Comparison of ENCODE assay signal across 8 mouse cellular contexts in the genomic region with DNA sequence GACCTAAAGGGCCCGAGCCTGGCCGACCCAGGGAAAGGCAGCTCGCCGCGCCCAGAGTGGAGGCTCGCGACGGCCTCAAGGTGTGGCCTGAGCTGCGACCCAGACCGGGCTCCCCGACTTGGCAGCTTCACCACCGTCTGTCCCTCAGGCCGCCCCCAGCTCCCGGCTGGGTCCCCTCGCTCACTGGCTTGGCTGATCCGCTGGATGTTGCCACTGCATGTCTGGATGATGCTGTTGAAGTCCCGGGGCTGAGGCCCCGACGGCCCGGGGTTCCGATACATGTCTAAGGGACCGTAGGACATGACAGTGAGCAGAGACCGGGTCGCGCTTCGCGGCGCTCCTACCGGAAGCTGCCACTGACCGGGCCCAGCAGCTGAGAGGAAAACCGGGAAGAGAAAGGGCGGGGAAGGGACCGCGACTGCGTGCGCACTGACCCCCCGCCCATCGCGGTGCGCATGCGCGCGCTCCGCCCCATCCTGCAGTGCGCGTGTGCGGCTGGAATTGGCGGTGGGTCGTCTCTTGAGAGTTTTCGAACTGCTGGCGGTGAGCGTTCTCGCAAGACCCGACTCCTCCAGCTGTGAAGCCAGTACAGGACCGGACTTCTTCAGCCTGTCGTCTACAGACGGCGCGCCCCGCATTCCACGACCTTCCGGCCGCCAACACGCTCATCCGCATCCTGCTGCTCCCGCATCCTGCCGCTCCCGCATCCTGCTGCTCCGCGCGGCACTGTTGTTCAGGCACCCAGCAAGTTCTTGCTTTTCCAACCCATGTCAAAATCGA. TPM values are rescaled to one million over a fixed set of nuclear protein-coding genes. Genes with fewer than 3 reads are reported as not detected.
DNase-seq lines count a peak whose midpoint lies in the region; ATAC-seq and TF ChIP-seq lines count a peak whose summit lies in the region.

A gene (minus strand): TSS at position 446 of the 780 bp plus-strand sequence.

- DNase-seq in brain, embryonic 14.5 days (ENCODE audit: low read depth), result peak; percentile 96
- peak; percentile 95 for DNase-seq in kidney, postnatal 0 days (ENCODE audit: low spot score)
- DNase-seq in liver, embryonic 11.5 days (ENCODE audit: low spot score), result peak; percentile 87
- DNase-seq in naive thymus-derived CD4-positive, alpha-beta T cell, adult 2 months (ENCODE audit: low read depth), result peak; percentile 86

- under 1% methylated on average over 72 of the region's 72 CpGs for WGBS in heart, embryonic 12.5 days
- under 1% methylated on average over 72 of the region's 72 CpGs for WGBS in kidney, postnatal 0 days
- WGBS in liver, embryonic 11.5 days, result under 1% methylated on average over 71 of the region's 72 CpGs
- under 1% methylated on average over 72 of the region's 72 CpGs for WGBS in stomach, embryonic 14.5 days

- H3K36me3 ChIP-seq in C2C12 (ENCODE audit: control insufficient read depth, insufficient read depth), result peaks cover 16% of the 10 kb centered on the region
- peaks cover 30% of the 10 kb centered on the region for H3K36me3 ChIP-seq in erythroblast, embryonic 14.5 days (ENCODE audit: control insufficient read depth)
- peaks cover 18% of the 10 kb centered on the region for H3K36me3 ChIP-seq in heart, embryonic 12.5 days
- no peaks in the 10 kb centered on the region for H3K36me3 ChIP-seq in kidney, postnatal 0 days (ENCODE audit: insufficient read depth, low read length)
- no peaks in the 10 kb centered on the region; the same call in 1 of the 2 replicates for H3K36me3 ChIP-seq in liver, embryonic 11.5 days (ENCODE audit: control insufficient read depth, insufficient read depth, low read length)
- peaks cover 7% of the 10 kb centered on the region; the same call in 1 of the 2 replicates for H3K36me3 ChIP-seq in stomach, embryonic 14.5 days (ENCODE audit: control insufficient read depth, insufficient read depth, low read length)

- TF ChIP-seq POLR2A in brain, embryonic 14.5 days (IDR thresholded peaks at IDR 0.05; ENCODE audit: borderline replicate concordance, extremely low read depth, insufficient read depth, insufficient read length, poor library complexity, severe bottlenecking), result peak; percentile 73

- no peak for TF ChIP-seq CTCF in C2C12 (IDR thresholded peaks at IDR 0.05; ENCODE audit: control insufficient read depth, insufficient read depth, insufficient read length)
- TF ChIP-seq CTCF in brain, embryonic 14.5 days (IDR thresholded peaks at IDR 0.05; ENCODE audit: borderline replicate concordance, extremely low read depth, insufficient read depth, insufficient read length), result no peak
- TF ChIP-seq CTCF in kidney, postnatal 0 days (IDR thresholded peaks at IDR 0.05; ENCODE audit: low read depth), result no peak

- H3K4me2 ChIP-seq in heart, embryonic 12.5 days, result peak within 1 kb of the TSS; percentile 78
- peak within 1 kb of the TSS; percentile 92 for H3K4me2 ChIP-seq in kidney, postnatal 0 days (ENCODE audit: low read length)
- peak within 1 kb of the TSS; percentile 88 for H3K4me2 ChIP-seq in liver, embryonic 11.5 days
- H3K4me2 ChIP-seq in stomach, embryonic 14.5 days (replicated peaks; ENCODE audit: low read depth, low read length), result peak within 1 kb of the TSS; percentile 82

- ATAC-seq in heart, embryonic 12.5 days (ENCODE audit: insufficient number of reproducible peaks, low FRiP score), result peak; percentile 95
- ATAC-seq in kidney, postnatal 0 days (replicated peaks; ENCODE audit: low FRiP score, low read depth), result peak; percentile 90
- peak; percentile 90 for ATAC-seq in liver, embryonic 11.5 days (replicated peaks; ENCODE audit: low FRiP score)
- peak; percentile 93 for ATAC-seq in stomach, embryonic 14.5 days (ENCODE audit: insufficient number of reproducible peaks, insufficient read depth, low FRiP score, low read depth)

- peak within 1 kb of the TSS; percentile 94 for H3K9ac ChIP-seq in heart, embryonic 12.5 days
- peak within 1 kb of the TSS; percentile 93 for H3K9ac ChIP-seq in kidney, postnatal 0 days (ENCODE audit: low read depth, low read length)
- H3K9ac ChIP-seq in liver, embryonic 11.5 days (ENCODE audit: low read depth, low read length), result peak within 1 kb of the TSS; percentile 90
- H3K9ac ChIP-seq in stomach, embryonic 14.5 days (replicated peaks; ENCODE audit: low read depth, low read length), result peak within 1 kb of the TSS; percentile 93

- no peaks in the 10 kb centered on the region for H3K27me3 ChIP-seq in C2C12 (ENCODE audit: control insufficient read depth, insufficient read depth, insufficient read length)
- no peaks in the 10 kb centered on the region for H3K27me3 ChIP-seq in erythroblast, embryonic 14.5 days (ENCODE audit: control insufficient read depth)
- no peaks in the 10 kb centered on the region for H3K27me3 ChIP-seq in heart, embryonic 12.5 days (replicated peaks)
- no peaks in the 10 kb centered on the region for H3K27me3 ChIP-seq in kidney, postnatal 0 days (ENCODE audit: insufficient read depth, low read length)
- no peaks in the 10 kb centered on the region for H3K27me3 ChIP-seq in liver, embryonic 11.5 days (replicated peaks; ENCODE audit: control insufficient read depth, insufficient read depth, low read length)
- H3K27me3 ChIP-seq in stomach, embryonic 14.5 days (ENCODE audit: control insufficient read depth, insufficient read depth, low read length), result no peaks in the 10 kb centered on the region

- H3K9me3 ChIP-seq in erythroblast, embryonic 14.5 days (ENCODE audit: control insufficient read depth, low read length), result no peaks in the 10 kb centered on the region
- H3K9me3 ChIP-seq in heart, embryonic 12.5 days (replicated peaks), result no peaks in the 10 kb centered on the region
- H3K9me3 ChIP-seq in kidney, postnatal 0 days (replicated peaks; ENCODE audit: low read length), result no peaks in the 10 kb centered on the region
- H3K9me3 ChIP-seq in liver, embryonic 11.5 days (ENCODE audit: control insufficient read depth, low read length), result no peaks in the 10 kb centered on the region
- no peaks in the 10 kb centered on the region for H3K9me3 ChIP-seq in stomach, embryonic 14.5 days (ENCODE audit: control insufficient read depth, low read depth, low read length)

- peak within 1 kb of the TSS; percentile 97 for H3K4me3 ChIP-seq in C2C12 (ENCODE audit: insufficient read depth, poor library complexity, severe bottlenecking)
- peak within 1 kb of the TSS; percentile 68 for H3K4me3 ChIP-seq in erythroblast, embryonic 14.5 days (replicated peaks)
- peak within 1 kb of the TSS; percentile 82 for H3K4me3 ChIP-seq in heart, embryonic 12.5 days
- peak within 1 kb of the TSS; percentile 94 for H3K4me3 ChIP-seq in kidney, postnatal 0 days (replicated peaks; ENCODE audit: low read depth, low read length)
- peak within 1 kb of the TSS; percentile 79 for H3K4me3 ChIP-seq in liver, embryonic 11.5 days (ENCODE audit: low read depth, low read length)
- H3K4me3 ChIP-seq in stomach, embryonic 14.5 days (ENCODE audit: low read depth, low read length), result peak within 1 kb of the TSS; percentile 86

- peak within 1 kb of the TSS; percentile 94 for H3ac ChIP-seq in C2C12 (ENCODE audit: control insufficient read depth, insufficient read length, low read depth)

- peak within 1 kb of the TSS; percentile 86 for H3K27ac ChIP-seq in heart, embryonic 12.5 days (ENCODE audit: poor library complexity, severe bottlenecking)
- peak within 1 kb of the TSS; percentile 89 for H3K27ac ChIP-seq in kidney, postnatal 0 days
- H3K27ac ChIP-seq in liver, embryonic 11.5 days (ENCODE audit: low read depth, low read length), result peak within 1 kb of the TSS; percentile 73
- H3K27ac ChIP-seq in stomach, embryonic 14.5 days (ENCODE audit: low read length), result peak within 1 kb of the TSS; percentile 66; the same call in 1 of the 2 replicates

- peaks cover 43% of the 10 kb centered on the region for H3K79me3 ChIP-seq in C2C12 (ENCODE audit: low read depth)

- H3K4me1 ChIP-seq in erythroblast, embryonic 14.5 days (ENCODE audit: control insufficient read depth), result peaks cover 37% of the 10 kb centered on the region
- H3K4me1 ChIP-seq in heart, embryonic 12.5 days (replicated peaks), result peaks cover 37% of the 10 kb centered on the region
- H3K4me1 ChIP-seq in kidney, postnatal 0 days (replicated peaks; ENCODE audit: insufficient read depth, low read length), result no peaks in the 10 kb centered on the region; the same call in 1 of the 2 replicates
- H3K4me1 ChIP-seq in liver, embryonic 11.5 days (replicated peaks; ENCODE audit: control insufficient read depth, insufficient read depth, low read length), result peaks cover 12% of the 10 kb centered on the region
- H3K4me1 ChIP-seq in stomach, embryonic 14.5 days (ENCODE audit: control insufficient read depth, insufficient read depth, low read length), result peaks cover 9% of the 10 kb centered on the region; the same call in 1 of the 2 replicates

- peaks cover 50% of the 10 kb centered on the region for H3K79me2 ChIP-seq in C2C12 (ENCODE audit: control insufficient read depth, insufficient read depth)

TF ChIP-seq in C2C12, 6 proteins besides CTCF, POLR2A, EP300 and RAD21:
- TF ChIP-seq MAX (IDR thresholded peaks at IDR 0.05) (no peak), MYOD1 (IDR thresholded peaks at IDR 0.05; ENCODE audit: control insufficient read depth, insufficient read length, low read depth) (no peak), CEBPB (IDR thresholded peaks at IDR 0.05; ENCODE audit: low read depth) (no peak), MYOG (IDR thresholded peaks at IDR 0.05; ENCODE audit: control insufficient read depth, extremely low read depth, insufficient read length) (no peak), USF1 (IDR thresholded peaks at IDR 0.05; ENCODE audit: low read depth) (no peak), FOSL1 (IDR thresholded peaks at IDR 0.05; ENCODE audit: insufficient read depth, low read length, poor library complexity, severe bottlenecking) (no peak)

RNA-seq across cellular contexts. Expression of the gene that starts here (rescaled TPM):
- 19.2 TPM for polyA plus RNA-seq in C2C12 (2012; fragmentation: generic; extraction: Trizol)
- 118 and 121 TPM in 2 replicates for polyA plus RNA-seq in brain, embryonic 14.5 days (2012; rRNA removed)
- polyA plus RNA-seq in erythroblast, embryonic 14.5 days (2012), result 0.36 and 0.46 TPM in 2 replicates
- 60.1 and 60.9 TPM in 2 replicates for polyA plus RNA-seq in heart, embryonic 12.5 days (2016; fragmentation: Nextera tagmentation; extraction: Ambion mirVana)
- 59.5 and 60.7 TPM in 2 replicates for polyA plus RNA-seq in kidney, postnatal 0 days (2015; fragmentation: Nextera tagmentation; extraction: Ambion mirVana)
- polyA plus RNA-seq in liver, embryonic 11.5 days (2014; fragmentation: Nextera tagmentation; extraction: Ambion mirVana), result 33.1 and 34.9 TPM in 2 replicates
- polyA plus RNA-seq in stomach, embryonic 14.5 days (2014; fragmentation: Nextera tagmentation; extraction: Ambion mirVana), result 63.2 and 66.0 TPM in 2 replicates

Comparison
In these comparisons a context has a peak if more than half of its experiments do, and no peak if none do; other contexts are left out.
1. Peak in every context shown above with its lines: DNase-seq, ATAC-seq, H3K4me3 ChIP-seq and H3K27ac ChIP-seq.
2. RNA of the gene that starts here (polyA plus RNA-seq): 118 to 121 TPM in brain, embryonic 14.5 days, 63.2 to 66.0 TPM in stomach, embryonic 14.5 days, 60.1 to 60.9 TPM in heart, embryonic 12.5 days, 59.5 to 60.7 TPM in kidney, postnatal 0 days, 33.1 to 34.9 TPM in liver, embryonic 11.5 days and 19.2 TPM in C2C12 (single experiment); 0.36 to 0.46 TPM in erythroblast, embryonic 14.5 days; every median in the first group is over 10 times any median in the second.